Mouse (Mus musculus) heart, adult 2 months (tissue): ENCODE results near the gene Fbxo36.

ENCODE experiments used
- CTCF ChIP-seq: fragments of 200-600 bp; IDR thresholded peaks from 2 replicates; pipeline ENCODE4 v1.8.1; 2022; ENCODE audit warnings: antibody characterized with exemption, mild to moderate bottlenecking, moderate library complexity
- EP300 ChIP-seq: fragments of 200-500 bp; IDR thresholded peaks from 2 replicates; pipeline ENCODE4 v1.6.1; 2011; ENCODE audit warnings: low read depth, low read length, control low read depth; ENCODE audit not compliant: insufficient read depth
- POLR2A ChIP-seq: fragments of 200-500 bp; IDR thresholded peaks from 2 replicates; pipeline ENCODE4 v1.6.1; 2011; ENCODE audit warnings: mild to moderate bottlenecking, low read depth, low read length, control low read depth; ENCODE audit not compliant: insufficient read depth

DNA sequence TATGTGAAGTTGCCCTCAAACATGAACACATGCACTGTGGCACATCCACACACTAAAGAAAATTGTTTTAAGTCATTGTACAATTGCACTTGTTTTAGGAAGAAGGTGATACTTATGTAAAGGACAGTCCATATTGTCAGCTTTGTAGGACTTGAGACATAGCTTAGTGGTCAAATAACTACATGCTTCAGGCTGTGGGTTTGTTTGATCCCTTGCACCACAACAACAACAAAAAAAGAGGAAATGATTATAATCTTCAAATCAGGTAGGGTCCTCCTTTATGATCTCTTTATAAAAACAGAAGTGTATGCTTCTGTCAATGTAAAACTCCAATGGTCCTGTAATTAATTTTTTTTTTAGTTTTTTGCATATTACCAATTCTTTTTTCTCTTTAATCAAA, 40.5 kb upstream of the Fbxo36 start:
- TF ChIP-seq CTCF (no peak), POLR2A (no peak), EP300 (no peak)
